Mouse (Mus musculus): Measurements from ENCODE around the gene Sumo1. TPM values are rescaled to one million over a fixed set of nuclear protein-coding genes. Genes with fewer than 3 reads are reported as not detected.
"Not testable (repeated sequence)": the region's sequence is repeated elsewhere in the genome, so short reads cannot be mapped to it uniquely, and the experiment has no call there.

Sumo1 gene
- polyA plus RNA-seq, 1 experiment: 278 TPM

DNA sequence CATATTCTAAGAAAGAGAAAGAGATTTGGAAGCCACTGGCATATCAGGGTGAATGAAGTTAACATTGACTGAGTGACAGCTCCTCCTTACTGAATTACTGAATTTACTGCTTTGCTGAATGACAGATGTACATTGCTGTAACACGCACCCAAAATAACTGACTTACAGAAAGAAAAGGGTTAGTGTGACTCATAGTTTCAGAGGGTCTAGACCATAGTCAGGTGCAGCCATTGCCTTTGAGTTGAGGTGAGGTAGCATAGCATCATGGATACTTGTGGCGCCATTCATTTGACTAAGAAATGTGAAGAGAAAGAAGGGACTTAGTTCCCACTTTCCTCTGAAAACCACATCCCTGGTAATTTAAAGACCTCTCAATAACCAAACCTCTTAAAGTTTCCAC, 3.0 kb upstream of the Sumo1 start:
- Histone ChIP-seq H3K27me3 (replicated peaks) (peaks cover 3% of the 10 kb centered on the region), H3K9me3 (no peaks in the 10 kb centered on the region), H3K4me1 (peaks cover 16% of the 10 kb centered on the region), H3K36me3 (replicated peaks; ENCODE audit: low read length) (peaks cover 21% of the 10 kb centered on the region), H3K4me3 (replicated peaks) (no peak overlapping the region)
- TF ChIP-seq GATA1 (IDR thresholded peaks at IDR 0.05; ENCODE audit: borderline replicate concordance, low read length) (no peak), FLI1 (IDR thresholded peaks at IDR 0.05; ENCODE audit: low read length) (no peak)

DNA sequence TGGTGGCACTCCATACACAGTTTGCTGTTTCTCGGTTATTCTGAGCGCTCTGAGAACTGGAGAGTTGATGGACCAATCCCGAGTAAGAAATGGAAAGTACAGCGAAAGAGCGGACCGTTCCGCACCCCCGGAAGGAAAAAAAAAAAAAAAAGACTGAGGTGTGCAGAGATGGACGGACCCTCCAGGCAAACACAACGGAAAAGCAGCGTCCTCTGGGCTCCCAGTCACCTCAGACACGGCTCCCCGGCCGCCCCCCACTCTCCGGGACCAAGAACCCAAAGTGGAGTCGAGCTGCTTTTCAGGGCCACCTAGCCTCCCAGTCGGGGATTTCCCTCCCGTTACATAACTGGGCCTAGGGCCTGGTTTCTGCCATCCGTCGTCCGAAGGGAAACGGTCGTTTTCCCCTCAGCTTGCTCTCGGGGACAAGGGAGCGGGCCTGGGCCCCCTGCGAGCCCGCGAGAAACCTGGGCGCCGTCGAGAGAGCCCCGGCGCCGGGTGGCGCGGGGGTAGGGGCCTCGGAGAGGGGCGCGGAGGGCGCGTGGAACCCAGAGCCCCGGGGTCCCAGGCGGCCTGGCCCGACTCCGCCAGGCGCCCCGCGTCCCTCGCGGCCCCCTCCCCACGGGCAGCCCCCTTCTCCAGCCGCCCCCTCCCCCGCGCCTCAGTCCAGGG, 538 bp downstream of the Sumo1 start:
- Histone ChIP-seq H3K27me3 (replicated peaks) (no peaks in the 10 kb centered on the region), H3K4me3 (replicated peaks) (peak overlapping the region; percentile 98), H3K36me3 (replicated peaks; ENCODE audit: low read length) (peaks cover 20% of the 10 kb centered on the region), H3K4me1 (peaks cover 41% of the 10 kb centered on the region), H3K9me3 (no peaks in the 10 kb centered on the region)
- TF ChIP-seq GATA1 (IDR thresholded peaks at IDR 0.05; ENCODE audit: borderline replicate concordance, low read length) (no peak), FLI1 (IDR thresholded peaks at IDR 0.05; ENCODE audit: low read length) (no peak)

- TF ChIP-seq FLI1 (IDR thresholded peaks at IDR 0.05; ENCODE audit: low read length) (no peak), GATA1 (IDR thresholded peaks at IDR 0.05; ENCODE audit: borderline replicate concordance, low read length) (no peak)
- Histone ChIP-seq H3K9me3 (no peaks in the 10 kb centered on the region), H3K27me3 (replicated peaks) (no peaks in the 10 kb centered on the region), H3K4me3 (replicated peaks) (peak overlapping the region; percentile 62), H3K4me1 (peaks cover 51% of the 10 kb centered on the region), H3K36me3 (replicated peaks; ENCODE audit: low read length) (peaks cover 16% of the 10 kb centered on the region)
Observed at GRCm38 (mm10) chr1:59668871-59669270, 1.8 kb downstream of the Sumo1 start.

DNA sequence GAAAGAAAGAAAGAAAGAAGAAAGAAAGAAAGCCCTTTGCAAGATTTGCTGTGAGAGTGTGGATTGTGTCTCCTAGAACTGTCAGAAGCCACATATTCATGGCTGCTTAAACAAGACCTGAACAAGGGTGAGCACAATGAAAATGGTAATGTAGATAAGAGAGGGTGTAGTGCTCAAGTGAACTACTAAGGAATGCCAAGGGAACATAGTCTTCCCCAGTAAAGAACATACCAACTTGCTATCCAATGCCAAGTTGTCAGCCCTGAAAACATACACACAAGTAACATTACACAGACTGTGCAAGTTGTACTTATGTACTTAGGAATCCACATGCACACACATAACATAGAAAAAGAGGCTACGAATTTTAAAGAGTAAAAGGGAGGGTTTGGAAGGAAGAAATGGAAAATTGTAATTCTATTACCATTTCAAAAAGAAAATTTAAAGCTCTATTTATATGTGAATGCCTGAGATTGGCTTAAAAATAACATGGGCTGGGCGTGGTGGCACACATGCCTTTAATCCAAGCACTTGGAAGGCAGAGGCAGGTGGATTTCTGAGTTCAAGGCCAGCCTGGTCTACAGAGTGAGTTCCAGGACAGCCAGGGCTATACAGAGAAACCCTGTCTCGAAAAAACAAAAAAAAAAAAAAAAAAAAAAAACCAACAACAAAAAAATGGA, 7.0 kb downstream of the Sumo1 start:
- Histone ChIP-seq H3K36me3 (replicated peaks; ENCODE audit: low read length) (peaks cover 10% of the 10 kb centered on the region), H3K4me3 (replicated peaks) (no peak overlapping the region), H3K27me3 (replicated peaks) (no peaks in the 10 kb centered on the region), H3K4me1 (peaks cover 52% of the 10 kb centered on the region), H3K9me3 (no peaks in the 10 kb centered on the region)
- TF ChIP-seq FLI1 (IDR thresholded peaks at IDR 0.05; ENCODE audit: low read length) (no peak), GATA1 (IDR thresholded peaks at IDR 0.05; ENCODE audit: borderline replicate concordance, low read length) (no peak)

DNA sequence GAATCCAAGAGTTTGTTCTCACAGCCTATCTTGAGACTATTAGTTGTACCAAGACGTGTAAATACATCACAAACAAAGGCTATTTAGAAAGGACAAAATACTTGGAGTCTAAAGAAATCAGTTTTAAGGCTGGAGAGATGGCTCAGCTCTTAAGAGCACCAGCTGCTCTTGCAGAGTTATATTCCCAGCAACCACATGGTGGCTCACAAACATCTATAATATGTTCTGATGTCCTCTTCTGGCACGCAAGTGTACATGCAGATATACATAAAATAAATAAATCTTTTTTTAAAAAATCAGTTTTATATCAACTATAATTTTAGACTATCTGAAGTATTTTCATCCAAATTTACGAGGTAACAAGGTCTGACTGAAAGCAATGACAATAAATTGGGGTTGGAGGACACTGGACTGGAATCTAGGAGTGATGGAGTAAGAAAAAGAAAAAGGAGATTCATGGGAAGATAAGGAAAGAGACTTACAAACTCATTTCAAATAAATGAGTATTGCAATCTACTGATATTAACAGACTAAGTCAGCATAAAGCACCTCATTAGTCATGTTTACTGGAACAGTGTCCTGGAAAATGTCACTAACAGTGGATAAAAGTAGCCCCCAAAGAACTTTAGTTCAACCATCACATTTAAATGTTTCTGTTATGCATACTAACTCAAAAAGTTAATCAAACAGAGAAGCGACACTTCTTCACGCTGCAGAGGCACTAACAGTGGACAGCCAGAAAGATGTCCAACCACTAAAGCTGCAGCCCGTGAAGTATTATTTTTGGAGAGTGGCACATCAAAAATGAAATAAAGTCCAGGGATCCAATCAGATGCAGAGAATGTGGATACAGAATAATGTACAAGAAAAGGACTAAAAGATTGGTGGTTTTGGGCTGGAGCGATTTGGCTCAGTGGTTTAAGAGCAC, 14.1 kb downstream of the Sumo1 start:
- no peak for TF ChIP-seq GATA1 (IDR thresholded peaks at IDR 0.05; ENCODE audit: borderline replicate concordance, low read length)
- no peak for TF ChIP-seq FLI1 (IDR thresholded peaks at IDR 0.05; ENCODE audit: low read length)
- no peak overlapping the region for H3K4me3 ChIP-seq (replicated peaks)
- no peaks in the 10 kb centered on the region for H3K9me3 ChIP-seq
- peaks cover 44% of the 10 kb centered on the region for H3K36me3 ChIP-seq (replicated peaks; ENCODE audit: low read length)
- no peaks in the 10 kb centered on the region for H3K27me3 ChIP-seq (replicated peaks)
- H3K4me1 ChIP-seq: peaks cover 24% of the 10 kb centered on the region; the same call in 1 of the 2 replicates

DNA sequence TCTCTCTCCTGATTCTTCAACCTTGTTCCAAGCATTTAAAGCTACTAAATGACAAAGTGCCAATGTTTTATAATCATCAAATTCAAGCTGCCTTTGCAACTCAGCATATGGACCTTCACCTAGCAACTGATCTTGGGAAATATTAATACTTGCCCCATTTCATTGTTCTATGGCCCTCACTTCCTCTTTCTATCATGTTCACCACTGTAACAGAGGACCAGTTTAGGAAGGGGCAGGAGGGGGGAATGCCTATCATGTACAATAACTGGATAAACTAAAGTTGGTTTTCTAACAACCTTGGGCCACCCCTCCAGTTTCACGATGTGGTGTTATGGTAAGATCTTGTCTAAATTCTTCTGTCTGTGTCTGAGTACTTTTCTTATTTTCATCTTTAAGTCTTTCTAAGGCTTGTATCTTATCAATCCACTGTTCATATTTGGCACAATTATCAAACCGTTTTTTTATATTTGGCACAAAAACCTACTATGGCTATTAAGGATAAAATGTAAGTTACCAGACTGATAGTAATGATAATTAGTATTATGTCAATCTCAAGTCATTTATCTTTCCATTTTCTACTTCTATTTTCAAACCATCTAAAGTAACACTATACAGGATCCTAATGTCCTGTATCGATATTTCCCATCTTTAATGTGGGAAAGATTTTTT, 17.3 kb downstream of the Sumo1 start:
- peaks cover 64% of the 10 kb centered on the region for H3K36me3 ChIP-seq (replicated peaks; ENCODE audit: low read length)
- H3K4me1 ChIP-seq: peaks cover 12% of the 10 kb centered on the region; the same call in 1 of the 2 replicates
- no peak overlapping the region for H3K4me3 ChIP-seq (replicated peaks)
- H3K27me3 ChIP-seq (replicated peaks): no peaks in the 10 kb centered on the region
- TF ChIP-seq FLI1 (IDR thresholded peaks at IDR 0.05; ENCODE audit: low read length) (no peak), GATA1 (IDR thresholded peaks at IDR 0.05; ENCODE audit: borderline replicate concordance, low read length) (no peak)
- H3K9me3 ChIP-seq: no peaks in the 10 kb centered on the region

- Histone ChIP-seq H3K4me1 (peaks cover 16% of the 10 kb centered on the region), H3K4me3 (replicated peaks) (no peak overlapping the region), H3K27me3 (replicated peaks) (no peaks in the 10 kb centered on the region), H3K9me3 (no peaks in the 10 kb centered on the region), H3K36me3 (replicated peaks; ENCODE audit: low read length) (peaks cover 81% of the 10 kb centered on the region)
- no peak for TF ChIP-seq FLI1 (IDR thresholded peaks at IDR 0.05; ENCODE audit: low read length)
- TF ChIP-seq GATA1 (IDR thresholded peaks at IDR 0.05; ENCODE audit: borderline replicate concordance, low read length): no peak
Observed at GRCm38 (mm10) chr1:59651201-59651819, 19.3 kb downstream of the Sumo1 start.

- Histone ChIP-seq H3K36me3 (replicated peaks; ENCODE audit: low read length) (peaks cover 82% of the 10 kb centered on the region), H3K4me1 (peaks cover 11% of the 10 kb centered on the region)
- not testable (repeated sequence) for H3K4me3 ChIP-seq (replicated peaks); H3K27me3 ChIP-seq (replicated peaks); H3K9me3 ChIP-seq
Observed at GRCm38 (mm10) chr1:59646502-59646901, 24.1 kb downstream of the Sumo1 start.

DNA sequence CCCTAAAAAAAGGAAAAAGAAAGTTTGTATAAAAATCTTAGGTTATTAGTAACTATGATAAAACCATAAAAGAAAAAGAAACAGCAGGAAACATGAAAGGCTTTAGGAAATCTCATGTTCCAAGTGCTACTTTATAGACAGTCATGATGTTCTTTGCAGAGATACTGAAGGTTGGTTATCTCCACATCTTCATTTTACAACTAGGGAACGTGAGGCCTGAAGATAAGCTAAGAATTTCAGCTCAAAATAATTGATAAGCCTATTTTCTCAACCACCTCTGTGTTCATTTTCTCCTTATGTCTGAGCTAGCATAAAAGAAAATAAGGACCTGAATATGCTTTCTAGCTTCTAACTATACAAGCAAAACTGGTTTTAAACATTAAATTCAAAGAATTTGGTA, 28.1 kb downstream of the Sumo1 start:
- Histone ChIP-seq H3K4me3 (replicated peaks) (no peak overlapping the region), H3K9me3 (no peaks in the 10 kb centered on the region), H3K36me3 (replicated peaks; ENCODE audit: low read length) (peaks cover 68% of the 10 kb centered on the region), H3K27me3 (replicated peaks) (no peaks in the 10 kb centered on the region), H3K4me1 (peaks cover 4% of the 10 kb centered on the region)
- no peak for TF ChIP-seq FLI1 (IDR thresholded peaks at IDR 0.05; ENCODE audit: low read length)
- no peak for TF ChIP-seq GATA1 (IDR thresholded peaks at IDR 0.05; ENCODE audit: borderline replicate concordance, low read length)

Data from megakaryocyte, embryonic 14.5 days (primary cell).